Mouse (Mus musculus) heart, embryonic 16.5 days (tissue): ENCODE measurements around the gene Lztr1. TPM values are rescaled to one million over a fixed set of nuclear protein-coding genes. Genes with fewer than 3 reads are reported as not detected.

Source experiments
- ATAC-seq: fragments of 200-750 bp; cut with Nextera tagmentation; replicated peaks from 2 replicates; pipeline ENCODE4 v1.8.0; 2017; ENCODE audit warnings: moderate number of reproducible peaks; ENCODE audit not compliant: insufficient read depth, low FRiP score; ENCODE audit errors: extremely low read depth
- H3K27ac ChIP-seq: fragments of 300-500 bp; sonication (generic); 2 replicates; pipeline ENCODE4 v1.5.1; 2014; ENCODE audit warnings: mild to moderate bottlenecking, low read length, control low read depth, moderate library complexity
- H3K27me3 ChIP-seq: fragments of 300-500 bp; sonication (generic); 2 replicates; pipeline ENCODE4 v1.6.1; 2014; ENCODE audit warnings: low read length, mixed read lengths; ENCODE audit not compliant: control insufficient read depth, insufficient read depth
- H3K36me3 ChIP-seq: fragments of 300-500 bp; sonication (generic); 2 replicates; pipeline ENCODE4 v1.6.1; 2014; ENCODE audit not compliant: control insufficient read depth, insufficient read depth
- H3K4me1 ChIP-seq: fragments of 300-500 bp; sonication (generic); 2 replicates; pipeline ENCODE4 v1.6.1; 2014; ENCODE audit warnings: low read length, mixed read lengths; ENCODE audit not compliant: control insufficient read depth, insufficient read depth
- H3K4me2 ChIP-seq: fragments of 300-500 bp; sonication (generic); 2 replicates; pipeline ENCODE4 v1.6.1; 2014; ENCODE audit warnings: low read depth, mild to moderate bottlenecking, control low read depth, low read length
- H3K4me3 ChIP-seq: fragments of 300-500 bp; sonication (generic); 2 replicates; pipeline ENCODE4 v1.5.1; 2014; ENCODE audit warnings: mild to moderate bottlenecking, control low read depth, low read length
- H3K9ac ChIP-seq: fragments of 300-500 bp; sonication (generic); 2 replicates; pipeline ENCODE4 v1.6.1; 2014; ENCODE audit warnings: low read length, control low read depth
- H3K9me3 ChIP-seq: fragments of 300-500 bp; sonication (generic); replicated peaks from 2 replicates; pipeline ENCODE4 v1.6.1; 2016; ENCODE audit warnings: low read length; ENCODE audit not compliant: control insufficient read depth
- WGBS: fragments of 180-500 bp; shearing (Covaris S2); extraction: QIAGEN DNeasy Blood & Tissue Kit; methylation state at CpG from one replicate; pipeline ENCODE4 v1.1.7; 2014; 5-methylcytosine and 5-hydroxymethylcytosine counted together
- polyA plus RNA-seq: library from polyadenylated mRNA; unstranded; fragments of >200 nt; fragmentation: Nextera tagmentation; extraction: Ambion mirVana; gene quantifications from 2 replicates; pipeline ENCODE4 v1.2.1, GENCODE M21; 2015

The Lztr1 gene
- polyA plus RNA-seq, 1 experiment from 2014 or later = 59.2 TPM

DNA sequence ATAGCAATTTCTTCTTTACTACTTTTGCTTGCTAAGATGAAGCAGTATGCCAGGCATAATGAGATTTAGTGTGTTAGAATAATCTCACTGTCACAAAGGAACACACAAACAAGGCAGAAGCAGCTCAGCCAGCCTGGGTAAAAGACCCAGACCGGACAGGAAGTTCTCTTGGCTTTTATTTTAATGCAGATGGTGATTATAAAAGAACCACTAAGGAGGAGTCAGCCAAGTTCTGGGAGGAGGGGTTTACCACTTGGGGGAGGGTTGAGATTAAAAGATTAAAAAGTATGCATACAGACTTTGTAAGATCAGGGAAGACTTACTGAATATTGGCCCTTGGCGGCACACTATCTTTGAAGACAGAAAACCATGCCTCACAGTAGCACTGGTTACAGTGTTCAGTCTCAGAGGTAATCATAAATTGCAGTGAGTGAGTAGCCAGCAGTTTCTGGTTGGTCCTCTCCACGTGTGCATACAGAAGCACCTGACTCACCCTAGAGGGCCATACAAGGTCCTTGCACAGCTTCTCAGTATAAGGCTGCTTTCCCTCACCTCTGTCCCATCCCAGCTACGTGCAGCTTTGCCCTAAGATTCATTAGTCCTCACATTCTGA lies 30.1 kb upstream of the Lztr1 start:
- Histone ChIP-seq H3K27me3 (no peaks in the 10 kb centered on the region), H3K4me3 (no peak overlapping the region), H3K4me2 (no peak overlapping the region), H3K27ac (no peak overlapping the region), H3K4me1 (no peaks in the 10 kb centered on the region), H3K36me3 (peaks cover 4% of the 10 kb centered on the region), H3K9ac (no peak overlapping the region), H3K9me3 (no peaks in the 10 kb centered on the region)
- 74% methylated on average over 4 of the region's 4 CpGs for WGBS
- no peak for ATAC-seq

DNA sequence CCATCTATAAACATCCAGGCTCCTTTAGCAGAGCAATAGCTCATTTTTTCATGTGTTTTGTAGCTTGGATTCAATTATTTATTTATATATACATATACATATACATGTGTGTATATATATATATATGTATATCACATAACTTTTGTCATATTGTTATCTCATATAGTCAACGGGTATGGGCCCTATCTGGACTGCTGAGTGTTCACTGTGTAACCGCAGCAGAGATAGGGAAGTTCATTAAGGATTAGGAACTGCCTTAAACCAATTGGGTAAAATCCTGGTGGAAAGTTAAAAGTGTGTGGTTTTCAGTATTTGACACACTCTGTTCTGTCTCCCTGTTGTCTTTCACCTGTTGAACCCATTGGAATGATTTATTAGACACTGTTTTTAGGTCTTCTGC lies 27.0 kb upstream of the Lztr1 start:
- H3K9me3 ChIP-seq = no peaks in the 10 kb centered on the region
- no peaks in the 10 kb centered on the region for H3K27me3 ChIP-seq
- H3K4me1 ChIP-seq = peaks cover 10% of the 10 kb centered on the region
- H3K4me3 ChIP-seq = no peak overlapping the region
- no peak overlapping the region for H3K27ac ChIP-seq
- peaks cover 23% of the 10 kb centered on the region for H3K36me3 ChIP-seq
- no peak overlapping the region for H3K9ac ChIP-seq
- H3K4me2 ChIP-seq = no peak overlapping the region
- WGBS = 70% methylated on average over 2 of the region's 2 CpGs
- no peak for ATAC-seq

DNA sequence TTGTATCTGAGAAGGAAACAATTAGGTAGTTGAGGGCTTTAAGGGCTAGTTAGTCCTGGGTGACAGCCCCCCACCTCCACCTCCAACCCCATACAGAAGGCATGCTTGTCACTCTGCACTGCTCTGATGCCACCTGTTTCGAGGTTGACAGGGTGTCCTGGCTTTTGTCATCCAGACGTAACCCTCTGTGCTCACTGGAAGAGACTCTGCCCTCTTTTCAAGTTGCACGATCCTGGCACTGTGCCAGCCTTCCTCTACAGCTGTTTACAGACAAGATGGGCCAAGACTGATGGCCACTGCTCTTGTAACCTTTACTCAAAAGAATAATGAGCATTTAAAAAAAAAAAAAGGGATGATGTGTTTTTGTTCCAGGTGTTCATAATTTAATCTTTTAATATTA lies 22.0 kb upstream of the Lztr1 start:
- Histone ChIP-seq H3K4me1 (peaks cover 23% of the 10 kb centered on the region), H3K9ac (no peak overlapping the region), H3K4me2 (no peak overlapping the region), H3K36me3 (peaks cover 23% of the 10 kb centered on the region), H3K9me3 (no peaks in the 10 kb centered on the region), H3K27me3 (peaks cover 8% of the 10 kb centered on the region; the same call in 1 of the 2 replicates), H3K4me3 (no peak overlapping the region), H3K27ac (no peak overlapping the region; the same call in 1 of the 2 replicates)
- peak; percentile 81 for ATAC-seq
- 13% methylated on average over 3 of the region's 3 CpGs for WGBS

DNA sequence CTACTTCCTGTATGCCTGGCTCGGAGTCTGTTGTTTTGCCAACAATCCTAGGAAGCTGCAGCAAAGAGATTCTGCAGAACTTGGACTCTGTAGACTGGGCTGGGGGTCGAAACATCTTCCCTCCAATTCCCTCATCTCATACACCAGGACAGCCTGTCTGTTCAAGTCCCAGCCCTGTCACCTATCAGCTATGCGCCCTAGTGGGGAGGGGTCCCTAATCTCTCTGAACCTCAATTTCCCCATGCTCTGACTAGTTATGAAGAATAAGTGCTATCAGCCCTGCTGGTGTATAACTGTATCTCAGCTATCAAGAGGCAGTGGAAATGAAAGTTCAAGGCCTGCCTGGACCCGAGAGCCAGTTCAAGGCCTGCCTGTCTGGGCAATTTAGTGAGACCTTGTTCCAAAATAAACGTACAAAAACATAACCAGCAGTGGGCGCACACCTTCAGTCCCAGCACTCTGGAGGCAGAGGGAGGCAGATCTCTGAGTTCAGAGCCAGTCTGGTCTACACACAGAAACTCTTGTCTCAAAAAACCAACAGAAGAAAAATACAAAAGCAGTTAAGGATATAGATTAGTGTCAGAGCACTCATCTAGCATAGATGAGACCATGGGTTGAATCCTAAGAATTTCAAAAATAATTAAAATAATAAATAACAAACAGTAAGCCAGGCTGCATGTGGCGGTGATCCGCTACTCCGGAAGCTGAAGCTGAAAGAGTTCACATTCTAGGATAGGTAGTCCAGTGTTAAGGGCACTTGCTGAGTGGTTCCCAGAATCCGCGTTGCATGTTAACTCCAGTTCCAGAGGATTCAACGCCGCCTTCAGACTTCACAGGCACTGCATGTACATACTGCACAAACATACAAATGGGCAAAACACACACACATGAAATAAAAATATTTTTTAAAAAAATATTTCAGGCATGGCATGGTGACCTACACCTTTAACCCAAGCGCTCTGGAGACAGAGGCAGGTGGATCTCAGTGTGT lies 19.7 kb upstream of the Lztr1 start:
- Histone ChIP-seq H3K27me3 (peaks cover 8% of the 10 kb centered on the region; the same call in 1 of the 2 replicates), H3K9me3 (no peaks in the 10 kb centered on the region), H3K4me3 (peak overlapping the region; percentile 61), H3K9ac (peak overlapping the region; percentile 73), H3K36me3 (peaks cover 15% of the 10 kb centered on the region), H3K4me1 (peaks cover 23% of the 10 kb centered on the region), H3K4me2 (peak overlapping the region; percentile 90), H3K27ac (no peak overlapping the region)
- ATAC-seq = no peak
- 47% methylated on average over 14 of the region's 14 CpGs for WGBS

DNA sequence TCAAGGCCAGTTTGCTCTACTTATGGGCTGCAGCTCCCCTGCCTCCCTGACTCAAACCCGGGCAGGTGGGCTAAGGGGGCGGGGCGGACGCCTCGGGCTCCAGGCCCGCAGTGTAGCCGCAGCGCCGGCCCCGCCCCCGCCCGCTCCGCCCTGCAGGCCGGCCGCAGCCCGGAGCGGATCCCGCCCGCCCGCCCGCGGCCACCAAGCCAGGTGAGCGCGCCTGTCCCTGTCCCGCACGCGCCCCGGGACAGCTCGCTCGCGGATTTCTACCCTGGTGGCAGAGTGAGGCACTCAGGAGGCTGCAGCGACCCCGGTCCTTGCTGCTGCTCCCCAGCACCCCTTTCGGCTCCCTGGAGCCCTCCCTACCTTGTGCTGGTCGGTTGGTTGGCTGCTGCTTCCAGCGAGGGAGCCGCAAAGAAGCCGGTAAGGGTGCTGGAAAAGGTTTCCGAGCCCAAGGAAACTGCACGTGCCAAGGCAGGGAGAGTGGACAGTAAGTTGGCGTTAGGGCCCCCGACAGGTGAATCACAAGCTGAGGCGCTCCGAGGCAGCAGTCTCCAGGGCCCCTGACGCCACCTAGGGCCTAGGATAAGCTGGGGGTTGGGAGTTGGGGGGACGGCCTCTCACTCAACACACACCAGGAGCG lies 18.9 kb upstream of the Lztr1 start, which contains the start of gene Aifm3:
Aifm3 (plus strand) TSS at position 143 of the 643 bp plus-strand sequence.
- Histone ChIP-seq H3K36me3 (peaks cover 7% of the 10 kb centered on the region), H3K27me3 (peaks cover 8% of the 10 kb centered on the region; the same call in 1 of the 2 replicates), H3K4me1 (peaks cover 23% of the 10 kb centered on the region), H3K27ac (no peak within 1 kb of the TSS), H3K9me3 (no peaks in the 10 kb centered on the region), H3K9ac (peak within 1 kb of the TSS; percentile 73), H3K4me3 (peak within 1 kb of the TSS; percentile 61), H3K4me2 (peak within 1 kb of the TSS; percentile 90)
- ATAC-seq = peak; percentile 67
- WGBS = 3% methylated on average over 45 of the region's 47 CpGs

DNA sequence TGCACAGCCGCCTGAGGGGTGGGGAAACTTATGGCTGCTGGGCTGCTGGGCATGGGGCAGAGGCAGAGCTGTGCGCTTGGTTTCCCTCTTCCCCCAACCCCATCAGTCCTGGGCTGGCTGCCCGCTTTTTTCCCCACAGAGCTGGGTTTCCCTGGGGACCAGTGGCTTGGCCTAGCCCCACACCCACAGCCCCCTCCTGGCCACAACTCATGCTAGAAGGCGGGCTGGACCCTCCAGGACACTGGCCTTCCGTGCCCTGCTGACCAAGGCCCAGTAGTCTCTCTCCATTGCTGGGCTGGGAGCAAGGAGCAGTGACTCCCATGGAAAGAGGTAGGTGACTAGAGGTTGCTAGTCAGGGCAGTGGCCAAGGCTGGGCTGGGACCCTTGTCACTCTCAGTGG lies 17.3 kb upstream of the Lztr1 start:
- Histone ChIP-seq H3K36me3 (no peaks in the 10 kb centered on the region), H3K4me1 (peaks cover 17% of the 10 kb centered on the region), H3K27ac (no peak overlapping the region), H3K4me2 (no peak overlapping the region), H3K27me3 (peaks cover 8% of the 10 kb centered on the region; the same call in 1 of the 2 replicates), H3K9ac (no peak overlapping the region), H3K9me3 (no peaks in the 10 kb centered on the region), H3K4me3 (no peak overlapping the region)
- no peak for ATAC-seq
- 77% methylated on average over 5 of the region's 5 CpGs for WGBS

DNA sequence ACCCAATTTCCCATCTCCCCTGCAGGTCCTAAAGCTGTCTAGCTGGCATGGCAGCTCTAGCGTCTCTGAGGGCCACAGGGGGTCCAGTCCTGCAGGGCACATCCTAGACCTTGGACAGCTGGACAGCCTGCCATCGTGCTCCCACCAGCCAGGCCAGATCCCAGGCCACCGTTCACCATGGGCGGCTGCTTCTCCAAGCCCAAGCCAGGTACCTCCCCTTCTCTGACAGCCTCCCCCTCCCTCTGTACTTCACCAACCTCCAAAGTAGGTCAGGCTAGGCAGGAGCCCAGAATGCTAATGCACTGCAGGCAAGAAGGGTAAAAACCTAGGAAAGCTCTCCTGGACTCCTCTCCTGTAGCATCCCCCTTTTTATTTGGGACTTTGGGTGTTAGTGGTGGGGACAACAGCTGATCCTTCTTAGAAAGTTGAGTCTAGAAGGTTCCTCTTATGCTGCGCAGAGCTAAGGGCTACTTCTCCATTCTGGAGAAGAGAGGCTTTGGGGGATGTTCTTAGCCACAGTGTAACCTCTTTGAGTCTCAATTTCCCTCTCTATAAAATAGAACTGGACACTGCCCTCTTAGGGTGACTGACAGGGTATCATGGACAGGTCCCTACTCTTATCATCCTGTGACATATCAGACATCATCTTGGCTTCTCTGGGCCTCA lies 16.5 kb upstream of the Lztr1 start:
- 67% methylated on average over 5 of the region's 5 CpGs for WGBS

DNA sequence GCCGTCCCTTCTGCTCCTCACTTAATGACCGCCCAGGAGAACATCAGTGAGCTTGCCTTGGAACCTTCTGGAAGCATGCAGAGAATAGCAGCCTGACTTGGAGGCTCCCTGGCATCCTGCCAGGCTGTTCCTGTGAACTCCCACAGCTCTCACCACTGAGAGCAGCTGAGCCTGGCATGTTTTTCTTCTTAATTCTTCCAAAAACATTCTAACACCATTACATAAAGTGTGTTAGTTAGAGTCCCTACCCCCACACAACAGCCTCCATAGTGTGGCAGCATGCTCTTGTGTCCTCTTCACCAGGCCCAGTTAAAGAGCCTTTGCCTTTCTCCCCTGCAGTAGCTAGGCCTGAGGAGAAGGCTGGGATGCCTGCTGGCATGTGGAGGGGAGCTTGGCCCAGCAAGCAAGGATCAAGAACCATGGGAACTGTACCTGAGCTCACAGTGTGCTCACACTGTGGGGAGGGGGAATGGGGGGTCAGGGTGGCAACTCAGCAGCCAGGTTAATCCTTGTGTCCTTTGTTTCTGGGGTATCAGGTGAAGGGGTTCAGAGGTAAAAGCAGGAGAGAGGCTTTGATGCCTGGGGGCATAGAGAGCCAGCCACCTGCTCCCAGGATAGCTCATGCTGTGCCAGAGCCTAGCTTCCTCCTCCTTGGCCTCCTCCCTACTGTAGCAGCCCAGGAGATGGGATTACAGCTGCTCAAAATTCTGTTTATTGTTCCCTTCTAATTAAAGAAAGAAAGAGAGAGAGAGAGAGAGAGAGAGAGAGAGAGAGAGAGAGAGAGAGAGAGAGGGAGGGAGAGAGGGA lies 11.8 kb upstream of the Lztr1 start:
- Histone ChIP-seq H3K36me3 (no peaks in the 10 kb centered on the region), H3K27me3 (no peaks in the 10 kb centered on the region), H3K4me2 (no peak overlapping the region), H3K4me3 (no peak overlapping the region), H3K27ac (no peak overlapping the region; the same call in 1 of the 2 replicates), H3K9ac (peak overlapping the region; percentile 33; the same call in 1 of the 2 replicates), H3K4me1 (peaks cover 7% of the 10 kb centered on the region; the same call in 1 of the 2 replicates), H3K9me3 (no peaks in the 10 kb centered on the region)
- WGBS = 37% methylated on average over 2 of the region's 2 CpGs
- no peak for ATAC-seq

More for the DNA sequence above, 16.5 kb upstream of the Lztr1 start:
- H3K9ac ChIP-seq = no peak overlapping the region
- no peak overlapping the region for H3K4me3 ChIP-seq
- H3K4me1 ChIP-seq = peaks cover 16% of the 10 kb centered on the region
- no peaks in the 10 kb centered on the region for H3K9me3 ChIP-seq
- peaks cover 8% of the 10 kb centered on the region; the same call in 1 of the 2 replicates for H3K27me3 ChIP-seq
- H3K36me3 ChIP-seq = no peaks in the 10 kb centered on the region
- no peak overlapping the region for H3K27ac ChIP-seq
- no peak overlapping the region for H3K4me2 ChIP-seq
- no peak for ATAC-seq
